Mouse (Mus musculus): ENCODE measurements around the gene Med20.
A peak's percentile ranks its signal among the peaks of the same experiment; 100 is the strongest.

Med20 gene

DNA sequence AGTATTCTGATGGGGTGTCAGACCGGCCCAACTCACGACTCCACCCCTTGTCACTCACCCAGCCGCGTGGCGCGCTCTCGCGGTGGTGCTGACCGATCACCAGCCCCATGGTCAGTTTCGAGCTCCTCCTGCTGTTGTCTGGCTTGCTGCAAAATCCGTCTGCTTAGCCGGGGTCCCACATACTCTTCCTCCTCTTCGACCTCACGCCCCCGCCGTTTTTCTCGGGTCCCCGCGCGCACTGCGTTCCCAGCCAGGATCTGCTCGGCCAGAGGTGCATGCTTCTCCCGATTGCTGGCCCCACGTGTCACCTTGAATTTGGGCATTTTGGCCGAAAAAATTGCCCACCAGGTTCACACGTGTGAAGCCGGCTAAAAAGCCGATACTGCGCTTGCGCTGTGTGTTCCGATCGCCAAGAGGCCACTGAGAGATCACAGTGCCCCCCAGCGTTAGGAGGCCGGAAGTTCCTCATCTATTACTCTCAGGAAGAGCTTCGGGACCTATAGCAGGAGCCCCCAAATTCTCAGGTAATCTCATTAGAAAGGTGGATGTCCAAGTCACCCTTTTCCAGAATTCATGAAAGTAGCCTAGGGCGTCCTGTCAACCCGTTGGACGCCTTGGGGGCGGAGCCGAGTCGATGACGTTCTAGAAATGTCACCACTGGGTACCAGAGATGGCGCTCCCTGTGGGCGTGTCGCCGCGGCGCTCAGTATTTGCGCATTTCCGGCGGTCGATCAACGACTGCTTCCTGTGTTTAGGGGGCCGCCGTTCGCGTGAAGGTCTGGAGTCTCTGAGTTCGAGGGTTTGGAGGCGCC, at the start of gene Med20, which contains the start of the genes Bysl and Gm20517:
Gene Med20 (plus strand): TSS at position 734 of the 812 bp plus-strand sequence.
Gene Bysl (minus strand): TSS at position 644 of the 812 bp plus-strand sequence.
Gene Gm20517 (plus strand): TSS at position 741 of the 812 bp plus-strand sequence.
- peak; percentile 96 for DNase-seq (ENCODE audit: low read depth, low spot score)

DNA sequence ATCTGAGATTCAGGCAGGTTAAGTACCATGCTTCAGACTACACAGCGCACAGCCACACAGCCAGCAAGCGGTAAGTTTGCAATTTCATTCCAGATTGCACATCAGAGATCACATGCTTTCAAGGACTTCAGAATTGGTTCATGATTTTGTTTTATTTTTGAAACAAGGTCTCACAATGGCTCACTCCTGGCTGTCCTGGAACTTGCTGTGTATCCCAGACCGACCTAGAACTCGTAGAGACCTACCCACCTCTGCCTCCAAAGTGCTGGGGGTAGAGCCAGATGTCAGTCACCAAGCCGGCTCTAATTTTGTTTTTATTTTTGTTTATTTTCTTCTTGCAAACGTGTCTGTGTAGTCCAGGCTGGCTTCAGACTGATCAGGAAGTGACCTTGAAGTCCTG, 48.5 kb upstream of the Med20 start:
- no peak for DNase-seq (ENCODE audit: low read depth, low spot score)

DNA sequence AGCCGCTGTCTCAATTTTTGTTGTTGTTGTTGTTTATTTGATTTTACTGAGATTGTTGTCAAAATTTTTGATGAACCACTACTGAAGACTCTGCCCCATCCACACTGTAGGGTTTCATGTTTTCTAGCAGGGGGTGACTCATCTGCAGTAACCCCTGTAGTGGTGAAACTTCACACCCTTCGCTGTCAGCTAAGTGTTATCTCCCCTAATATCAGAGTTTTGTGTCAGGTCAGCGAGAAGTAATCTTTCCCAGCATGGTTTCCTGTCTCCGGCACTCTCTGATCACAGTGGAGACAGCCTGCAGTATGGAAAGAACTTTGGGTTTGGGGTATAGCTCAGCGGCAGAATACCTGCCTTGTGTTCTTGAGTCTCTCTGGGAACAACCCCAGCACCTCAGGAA, 46.8 kb upstream of the Med20 start:
- DNase-seq (ENCODE audit: low read depth, low spot score): no peak

DNA sequence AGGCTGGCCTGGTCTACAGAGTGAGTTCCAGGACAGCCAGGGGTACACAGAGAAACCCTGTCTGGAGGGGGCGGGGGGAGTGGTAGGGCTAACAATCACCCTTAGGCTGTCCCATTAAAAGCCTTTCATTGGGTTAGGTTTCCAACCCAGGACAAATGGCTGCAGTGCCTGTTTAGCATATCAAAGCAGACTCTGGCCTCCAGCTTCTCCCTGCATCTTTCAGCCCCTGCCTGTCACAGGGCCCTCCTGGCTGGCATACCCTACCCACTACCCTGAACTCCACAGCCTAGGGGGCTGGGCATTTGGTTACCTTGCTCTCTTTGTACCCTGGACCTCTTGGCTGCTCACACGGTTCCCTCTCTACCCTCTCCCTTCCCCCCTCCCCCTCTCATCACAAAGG, 45.2 kb upstream of the Med20 start:
- no peak for DNase-seq (ENCODE audit: low read depth, low spot score)

DNA sequence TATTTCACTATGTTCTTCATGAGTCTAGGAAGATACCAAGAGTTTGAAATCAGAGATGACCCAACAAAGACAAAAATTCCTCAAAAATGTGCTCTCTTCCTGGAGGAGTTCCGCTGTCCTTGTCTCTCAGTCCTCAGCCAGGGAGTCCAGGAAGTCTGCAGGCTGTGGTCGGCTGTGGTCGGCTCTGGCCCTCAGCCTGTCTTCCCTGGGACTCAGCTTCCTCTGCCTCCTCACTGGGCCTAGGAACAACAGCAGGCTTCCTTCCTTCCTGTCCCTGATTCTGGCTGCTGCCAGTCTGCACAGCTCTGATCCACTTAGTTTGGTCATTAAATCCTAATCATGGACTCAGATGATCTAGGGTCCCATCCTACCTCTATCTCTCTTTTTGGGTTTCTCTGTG, 44.1 kb upstream of the Med20 start:
- no peak for DNase-seq (ENCODE audit: low read depth, low spot score)

DNA sequence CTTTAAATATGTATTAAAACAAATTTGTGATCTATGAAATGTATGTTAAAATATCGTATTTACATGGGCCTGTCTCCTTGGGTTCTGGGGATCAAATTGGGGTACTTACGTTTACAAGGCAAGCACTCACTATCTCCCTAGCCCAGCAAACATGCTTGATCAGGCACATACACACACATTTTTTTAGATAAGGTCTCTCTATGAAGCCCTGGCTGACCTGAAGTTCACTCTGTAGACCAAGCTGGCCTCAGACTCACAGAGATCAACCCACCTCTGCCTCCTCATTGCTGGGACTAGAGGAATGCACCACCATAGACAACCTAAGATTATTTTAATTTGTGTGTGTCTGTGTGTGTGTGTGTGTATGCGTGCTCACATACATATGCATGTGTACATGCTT, 43.0 kb upstream of the Med20 start:
- no peak for DNase-seq (ENCODE audit: low read depth, low spot score)

DNA sequence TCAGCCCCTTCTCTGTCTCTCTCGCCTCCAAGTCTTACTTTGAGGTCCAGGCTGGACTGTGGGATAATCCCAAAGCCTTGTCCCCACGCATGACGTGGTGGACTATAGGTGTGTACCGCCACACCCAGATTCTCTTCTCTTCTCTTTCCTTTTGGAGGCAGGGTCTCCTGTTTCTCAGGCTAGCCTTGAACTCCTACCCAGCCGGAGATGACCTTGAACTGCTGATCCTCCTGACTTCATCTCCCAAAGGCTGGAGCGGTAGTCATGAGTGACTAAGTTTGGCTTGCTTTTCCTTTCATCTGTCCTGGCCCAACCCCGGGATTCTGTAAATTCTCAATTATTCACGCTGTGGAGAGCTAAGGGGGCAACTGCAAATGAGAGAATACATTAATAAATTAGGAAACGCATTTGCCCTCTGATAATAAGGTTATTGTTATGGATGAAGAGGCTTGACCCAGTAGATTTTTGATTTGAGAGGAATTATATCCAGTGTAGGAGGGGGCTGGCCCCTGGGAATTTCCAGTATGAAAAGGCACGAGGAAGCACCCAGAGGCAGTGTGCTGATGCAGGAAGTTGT, 42.3 kb upstream of the Med20 start:
- peak; percentile 36 for DNase-seq (ENCODE audit: low read depth, low spot score)

DNA sequence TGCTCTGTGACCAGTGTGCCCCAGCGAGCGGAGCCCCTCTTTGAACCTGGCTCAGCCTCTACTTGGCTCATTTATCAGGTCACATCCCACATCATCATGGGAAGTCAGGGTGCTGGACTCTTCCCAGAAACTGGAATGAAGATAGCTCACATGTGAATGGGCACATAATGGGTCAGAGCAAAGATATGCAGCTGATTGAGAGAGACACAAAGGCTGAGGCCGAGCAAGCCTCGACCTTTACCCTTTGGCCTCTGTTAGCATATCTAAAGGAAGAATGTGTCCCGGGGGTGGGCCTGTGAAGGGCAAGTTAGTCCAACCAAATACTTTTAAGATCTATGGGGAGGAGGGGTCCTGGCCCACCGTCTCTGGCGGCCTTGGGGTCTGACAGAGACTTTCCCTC, 39.8 kb upstream of the Med20 start:
- DNase-seq (ENCODE audit: low read depth, low spot score): peak; percentile 64

DNA sequence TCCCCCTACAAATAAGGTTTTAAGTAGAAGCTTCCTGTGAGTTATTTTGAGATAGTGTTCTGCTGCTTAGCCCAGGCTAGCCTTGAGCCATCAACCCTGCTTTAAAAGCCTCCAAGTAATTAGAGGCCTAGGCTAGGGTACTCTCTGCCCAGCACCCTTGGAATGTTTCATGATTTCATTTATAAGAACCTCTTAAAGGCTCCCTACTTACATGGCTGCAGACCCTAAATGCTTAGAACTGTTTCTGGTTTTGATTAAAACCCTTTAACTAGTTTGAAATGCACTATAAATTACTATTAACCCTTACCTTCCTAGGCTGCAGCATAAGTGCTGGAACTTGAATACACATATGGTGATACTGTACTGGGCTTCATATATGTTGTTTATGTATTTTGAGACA, 38.9 kb upstream of the Med20 start:
- no peak for DNase-seq (ENCODE audit: low read depth, low spot score)

DNA sequence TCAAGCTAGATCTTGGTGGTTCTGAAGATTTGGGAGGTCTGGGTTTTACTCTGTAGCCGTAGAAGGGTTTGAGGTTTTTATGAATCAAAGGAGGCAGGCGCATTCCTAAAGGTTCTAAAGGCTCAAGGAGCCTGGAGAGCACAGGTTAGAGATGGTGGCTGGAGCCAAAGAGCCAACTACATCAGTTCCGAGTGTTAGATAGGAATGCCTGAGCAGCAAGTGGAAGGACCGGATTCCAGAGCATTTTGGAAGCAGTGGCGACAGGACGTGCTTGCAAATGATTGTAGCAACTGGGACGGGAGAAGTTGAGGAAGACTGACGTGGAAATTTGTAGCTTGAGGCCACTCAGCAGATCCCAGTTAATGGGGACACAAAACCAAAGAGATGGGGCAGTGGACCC, 37.4 kb upstream of the Med20 start:
- no peak for DNase-seq (ENCODE audit: low read depth, low spot score)

DNA sequence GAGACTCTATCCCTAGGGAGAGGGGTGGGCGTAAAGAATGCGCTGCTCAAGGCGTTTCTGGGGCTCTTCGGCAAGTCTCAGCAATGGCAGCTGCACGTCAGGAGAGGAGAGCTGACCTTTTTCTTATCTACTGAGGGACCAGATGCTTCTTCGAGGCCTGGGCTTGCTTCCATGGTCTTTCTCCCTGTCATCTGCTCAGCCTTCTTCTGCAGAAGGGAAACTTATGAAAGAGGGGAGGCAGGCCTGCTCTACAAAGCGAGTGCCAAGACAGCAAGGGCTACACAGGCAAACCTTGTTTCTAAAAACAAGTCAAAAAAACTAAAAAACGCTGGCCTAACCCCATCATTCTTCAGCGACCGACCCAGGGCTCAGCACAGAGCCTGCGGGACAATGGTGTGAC, 36.6 kb upstream of the Med20 start:
- no peak for DNase-seq (ENCODE audit: low read depth, low spot score)

DNA sequence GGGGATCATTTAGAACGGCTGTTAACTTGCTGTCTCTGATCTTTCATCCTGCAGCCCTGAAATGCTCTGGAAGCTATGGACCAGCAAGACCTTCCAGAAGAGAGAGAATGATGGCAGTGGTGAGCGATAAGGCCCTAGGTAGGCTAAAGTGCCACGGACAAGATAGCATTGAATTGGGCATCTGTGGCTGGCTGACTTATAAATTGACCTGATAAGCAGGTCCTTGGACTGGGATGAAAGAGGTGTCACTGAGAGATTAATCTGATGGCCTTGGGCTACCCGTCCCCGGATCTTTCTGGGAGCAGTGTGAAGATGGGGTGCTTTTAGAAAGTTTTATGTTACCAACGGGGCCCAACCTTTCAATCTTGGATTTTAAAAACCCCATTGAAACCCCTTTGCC, 32.7 kb upstream of the Med20 start:
- no peak for DNase-seq (ENCODE audit: low read depth, low spot score)

DNA sequence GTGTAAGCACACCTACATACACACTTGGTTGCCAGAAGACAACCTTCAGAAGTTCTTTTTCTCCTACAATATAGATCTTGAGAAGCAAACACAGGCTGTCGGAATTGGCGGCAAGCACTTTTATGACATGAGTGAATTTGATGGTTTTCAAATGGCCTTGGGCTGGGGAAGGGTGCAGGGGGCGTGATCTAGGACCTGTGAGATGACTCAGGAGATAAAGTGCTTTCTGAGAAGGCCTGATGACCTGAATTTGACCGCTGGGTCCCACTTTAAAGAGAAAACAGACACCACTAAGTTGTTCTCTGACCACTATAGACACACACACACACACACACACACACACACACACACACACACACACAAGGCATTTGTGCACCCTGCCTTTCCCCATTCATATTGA, 30.4 kb upstream of the Med20 start:
- DNase-seq (ENCODE audit: low read depth, low spot score): no peak

DNA sequence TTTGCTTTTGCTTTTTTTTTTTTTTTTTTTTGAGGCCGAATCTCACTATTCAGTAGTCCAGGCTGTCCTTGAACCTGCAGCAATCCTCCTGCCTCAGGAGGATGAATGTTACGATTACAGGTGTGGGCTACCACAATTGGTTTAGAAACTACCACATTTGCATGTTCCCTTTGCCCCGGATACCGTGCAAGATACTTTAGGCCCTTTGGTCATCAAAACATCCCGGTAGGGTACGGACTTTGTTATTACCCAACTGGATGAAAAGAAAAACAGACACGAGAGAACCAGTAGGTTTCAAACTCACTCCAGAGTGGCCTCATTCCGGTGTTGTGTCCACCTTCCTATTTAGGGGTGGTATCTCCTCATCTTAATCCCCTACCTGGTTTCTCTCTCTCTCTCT, 22.9 kb upstream of the Med20 start:
- DNase-seq (ENCODE audit: low read depth, low spot score): no peak

DNA sequence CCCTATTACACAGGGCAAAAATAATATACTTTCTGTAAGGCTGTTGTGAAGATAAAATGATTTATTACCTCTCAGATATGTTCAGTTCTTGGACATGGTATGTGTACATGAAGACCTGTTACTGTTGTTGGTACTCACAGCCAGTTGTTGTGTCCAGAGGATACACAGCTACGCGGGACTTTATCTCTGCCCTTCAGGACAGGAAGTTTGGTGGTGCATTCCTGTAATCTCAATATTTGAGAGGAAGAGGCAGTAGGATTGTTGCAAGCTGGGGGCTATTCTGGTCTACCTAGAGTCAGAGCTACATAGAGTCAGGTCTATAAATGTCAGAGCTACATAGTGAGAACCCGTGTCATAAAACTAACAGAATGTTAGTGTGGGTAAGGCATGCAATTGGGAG, 20.3 kb upstream of the Med20 start:
- DNase-seq (ENCODE audit: low read depth, low spot score): no peak

DNA sequence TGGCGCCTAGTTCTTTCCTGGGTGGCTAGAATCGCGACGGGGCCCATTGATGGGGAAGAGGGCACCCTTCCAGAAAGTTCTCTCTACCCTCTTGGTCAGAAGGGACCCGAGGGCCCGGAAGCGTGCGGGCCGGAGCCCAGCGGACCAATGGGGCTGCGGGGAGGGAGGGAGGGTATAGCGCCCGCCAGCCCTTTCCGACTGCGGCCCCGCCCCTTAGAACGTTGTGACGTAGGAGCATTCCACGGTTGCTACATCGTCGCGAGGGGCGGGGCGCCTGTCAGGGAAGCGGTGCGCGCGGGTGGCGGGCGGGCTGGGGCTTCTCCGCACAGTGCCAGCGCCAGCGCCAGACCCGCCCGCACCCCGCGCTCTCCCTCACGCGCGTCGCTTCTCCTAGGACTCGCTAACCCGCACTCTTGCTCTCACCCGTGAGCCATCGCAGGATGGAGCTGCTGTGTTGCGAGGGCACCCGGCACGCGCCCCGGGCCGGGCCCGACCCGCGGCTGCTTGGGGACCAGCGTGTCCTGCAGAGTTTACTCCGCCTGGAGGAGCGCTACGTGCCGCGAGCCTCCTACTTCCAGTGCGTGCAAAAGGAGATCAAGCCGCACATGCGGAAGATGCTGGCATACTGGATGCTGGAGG, 18.0 kb upstream of the Med20 start:
- DNase-seq (ENCODE audit: low read depth, low spot score): peak; percentile 94

DNA sequence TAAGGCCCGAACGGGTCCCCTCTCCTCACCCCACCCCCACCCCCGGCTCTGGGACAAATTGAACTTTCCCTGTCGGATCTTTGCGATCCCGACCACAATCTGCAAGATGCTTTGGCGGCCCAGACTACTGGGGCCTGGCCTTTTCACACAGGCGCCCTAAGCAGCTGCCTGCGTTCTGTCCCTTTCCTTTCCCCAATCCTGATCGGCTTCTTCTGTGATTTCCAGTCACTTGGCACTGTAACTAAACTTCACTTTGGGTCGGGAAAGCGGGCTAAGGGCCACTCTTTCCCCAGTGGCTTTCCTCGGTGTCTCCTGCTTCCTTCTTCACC, 17.6 kb upstream of the Med20 start:
- no peak for DNase-seq (ENCODE audit: low read depth, low spot score)

DNA sequence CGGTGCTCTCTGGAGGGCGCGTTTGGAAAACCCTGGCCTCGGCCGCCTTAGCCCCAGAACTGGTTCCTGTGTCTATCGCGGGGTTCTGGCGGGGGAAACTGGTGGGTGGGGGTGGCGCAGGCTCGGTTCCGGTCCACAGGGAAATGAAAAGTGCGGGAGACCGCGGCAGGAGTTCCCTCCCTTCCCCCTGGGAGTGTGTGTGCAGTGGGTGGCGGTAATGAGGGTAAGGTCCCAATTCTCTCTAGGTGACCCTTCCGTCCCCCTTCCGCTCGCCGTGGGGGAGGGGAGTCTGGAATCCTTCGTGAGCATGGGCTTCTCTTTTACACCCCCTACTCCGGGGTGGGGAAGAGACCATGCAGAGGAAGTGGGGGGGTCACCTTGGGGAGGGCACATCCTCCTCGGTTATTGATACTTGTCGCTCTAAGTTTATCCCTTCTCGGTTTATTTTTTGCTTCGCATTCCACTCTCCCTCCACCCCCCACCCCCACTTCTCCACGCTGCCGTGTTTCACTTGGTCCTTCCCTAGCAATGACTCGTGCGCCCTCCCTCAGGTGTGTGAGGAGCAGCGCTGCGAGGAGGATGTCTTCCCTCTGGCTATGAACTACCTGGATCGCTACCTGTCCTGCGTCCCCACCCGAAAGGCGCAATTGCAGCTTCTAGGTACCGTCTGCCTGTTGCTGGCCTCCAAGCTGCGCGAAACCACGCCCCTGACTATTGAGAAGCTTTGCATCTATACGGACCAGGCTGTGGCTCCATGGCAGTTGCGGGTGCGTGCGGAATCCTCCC, 17.0 kb upstream of the Med20 start:
- DNase-seq (ENCODE audit: low read depth, low spot score): no peak

DNA sequence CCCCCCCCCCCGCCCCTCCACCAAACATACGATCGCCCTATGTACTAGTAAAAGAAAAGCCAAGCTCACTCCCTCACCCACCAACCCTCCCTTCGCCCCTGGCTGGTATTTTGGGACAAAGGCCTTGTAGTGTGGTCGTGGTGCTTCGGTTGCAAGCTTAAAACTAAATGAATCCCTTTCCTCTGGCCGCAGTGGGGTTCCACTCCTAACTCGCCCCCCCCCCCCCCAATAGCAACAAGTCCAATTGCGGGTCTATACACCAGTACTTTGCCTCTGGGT, 16.5 kb upstream of the Med20 start:
- DNase-seq (ENCODE audit: low read depth, low spot score): no peak

DNA sequence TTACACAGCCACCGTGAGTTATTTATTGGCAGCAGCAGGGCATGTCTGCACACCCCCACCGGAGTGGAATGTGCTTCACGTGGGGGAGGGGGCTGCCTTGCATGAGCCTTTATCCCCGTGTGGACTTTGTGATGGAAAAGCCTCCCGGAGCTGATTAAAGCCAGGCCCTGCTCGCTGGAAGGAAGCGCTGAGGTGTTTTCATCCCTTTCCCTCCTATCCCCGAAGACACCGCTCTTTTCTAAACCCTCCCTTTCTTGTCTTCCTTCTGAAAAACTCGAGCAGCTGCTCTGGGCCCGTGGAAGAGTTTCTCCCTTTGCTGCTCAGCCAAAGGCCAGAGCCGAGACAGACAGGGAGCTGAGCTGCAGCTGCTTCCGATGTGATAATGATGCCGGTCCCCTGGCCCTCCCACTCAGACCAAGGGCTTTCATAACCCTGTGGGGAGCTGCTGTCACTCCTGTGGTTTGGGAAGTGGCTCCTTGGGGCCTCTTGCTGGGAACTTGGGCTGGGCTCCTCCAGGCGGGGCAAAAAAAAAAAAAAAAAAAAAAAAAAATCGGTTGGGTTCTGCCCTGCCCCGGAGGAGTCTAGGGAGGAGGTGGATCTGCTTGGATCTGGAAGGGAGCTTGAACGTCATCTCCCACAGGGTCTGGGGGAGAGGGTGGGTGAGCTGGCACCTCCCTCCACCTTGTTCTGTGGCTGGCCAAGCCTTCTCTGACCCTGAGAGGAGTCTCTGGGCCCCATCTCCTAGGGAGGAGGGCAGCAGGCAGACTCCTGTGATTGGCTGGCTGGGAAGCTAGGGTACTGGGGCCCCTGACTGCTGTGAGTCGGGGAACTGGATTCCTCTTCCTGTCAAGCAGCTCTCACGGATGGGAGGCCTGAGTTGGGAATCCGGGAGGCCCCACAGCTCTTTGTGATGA, 15.9 kb upstream of the Med20 start:
- peak; percentile 76 for DNase-seq (ENCODE audit: low read depth, low spot score)

DNA sequence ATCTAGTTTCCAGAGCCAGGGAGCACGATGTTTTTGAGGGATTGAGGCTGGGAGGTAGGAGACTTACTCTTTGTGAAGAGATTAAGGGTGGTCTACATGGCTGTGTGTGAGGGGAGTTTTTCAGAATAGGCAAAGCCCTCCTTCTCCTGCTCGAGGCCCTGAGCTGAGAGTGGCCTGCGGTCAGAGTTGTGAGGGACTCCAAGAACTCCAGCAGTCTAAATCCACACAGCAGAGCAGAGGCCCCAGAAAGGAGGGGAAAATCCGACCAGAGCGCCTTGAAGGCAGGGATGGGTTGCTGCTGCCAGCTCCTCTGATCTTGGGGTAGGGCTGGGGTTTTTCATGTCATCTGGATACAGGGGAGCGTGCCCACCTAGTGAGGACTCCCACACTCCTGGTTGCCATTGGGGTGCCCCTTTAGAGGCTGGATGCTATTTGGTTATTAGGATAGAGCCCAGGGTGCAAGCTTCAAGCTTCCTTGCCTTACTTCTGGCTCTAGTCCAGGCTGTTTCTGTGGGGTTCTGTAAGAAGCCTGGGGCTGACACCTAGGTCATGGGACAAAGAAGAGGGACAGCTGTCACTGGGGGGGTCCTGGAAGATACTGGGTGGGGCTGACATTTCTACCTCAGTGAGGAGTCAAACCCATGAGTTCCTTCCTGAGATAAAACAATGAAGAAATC, 15.1 kb upstream of the Med20 start:
- no peak for DNase-seq (ENCODE audit: low read depth, low spot score)
